Mouse (Mus musculus) limb, embryonic 11.5 days (tissue): ENCODE data around the gene Prkar1a. TPM values are rescaled to one million over a fixed set of nuclear protein-coding genes. Genes with fewer than 3 reads are reported as not detected.
"Not testable (repeated sequence)": the region's sequence is repeated elsewhere in the genome, so short reads cannot be mapped to it uniquely, and the experiment has no call there.

Source experiments
- ATAC-seq: fragments of 200-750 bp; cut with Nextera tagmentation; 2 replicates; pipeline ENCODE4 v1.8.0; 2017; ENCODE audit warnings: low read depth; ENCODE audit not compliant: insufficient number of reproducible peaks, low FRiP score, low TSS enrichment
- DNase-seq: peaks from one replicate; pipeline ENCODE4 v3.0.0-alpha.2; 2015; ENCODE audit warnings: low spot score
- H3K27ac ChIP-seq: fragments of 300-500 bp; sonication (generic); replicated peaks from 2 replicates; pipeline ENCODE4 v1.5.1; 2014; ENCODE audit warnings: low read depth, mild to moderate bottlenecking, low read length
- H3K27me3 ChIP-seq: fragments of 300-500 bp; sonication (generic); 2 replicates; pipeline ENCODE4 v1.6.1; 2014; ENCODE audit warnings: mild to moderate bottlenecking, low read length, mixed read lengths; ENCODE audit not compliant: control insufficient read depth, insufficient read depth
- H3K36me3 ChIP-seq: fragments of 300-500 bp; sonication (generic); 2 replicates; pipeline ENCODE4 v1.6.1; 2014; ENCODE audit warnings: mild to moderate bottlenecking, low read length, moderate library complexity, mixed read lengths; ENCODE audit not compliant: control insufficient read depth, insufficient read depth
- H3K4me1 ChIP-seq: fragments of 300-500 bp; sonication (generic); 2 replicates; pipeline ENCODE4 v1.6.1; 2014; ENCODE audit warnings: low read length, mixed read lengths; ENCODE audit not compliant: control insufficient read depth, insufficient read depth
- H3K4me2 ChIP-seq: fragments of 300-500 bp; sonication (generic); 2 replicates; pipeline ENCODE4 v1.6.1; 2014; ENCODE audit warnings: low read depth, mild to moderate bottlenecking, moderate library complexity; ENCODE audit not compliant: severe bottlenecking
- H3K4me3 ChIP-seq: fragments of 300-500 bp; sonication (generic); 2 replicates; pipeline ENCODE4 v1.5.1; 2014; ENCODE audit warnings: low read depth, low read length
- H3K9ac ChIP-seq: fragments of 300-500 bp; sonication (generic); 2 replicates; pipeline ENCODE4 v1.6.1; 2014; ENCODE audit warnings: mild to moderate bottlenecking, low read length
- H3K9me3 ChIP-seq: fragments of 300-500 bp; sonication (generic); 2 replicates; pipeline ENCODE4 v1.6.1; 2016; ENCODE audit warnings: low read length; ENCODE audit not compliant: control insufficient read depth
- WGBS: fragments of 180-500 bp; shearing (Covaris S2); extraction: QIAGEN DNeasy Blood & Tissue Kit; methylation state at CpG from one replicate; pipeline ENCODE4 v1.1.7; 2014; 5-methylcytosine and 5-hydroxymethylcytosine counted together
- polyA plus RNA-seq: library from polyadenylated mRNA; unstranded; fragments of >200 nt; fragmentation: Nextera tagmentation; extraction: Ambion mirVana; gene quantifications from 2 replicates; pipeline ENCODE4 v1.2.1, GENCODE M21; 2014

Gene Prkar1a
- polyA plus RNA-seq, 1 experiment from 2014 or later: 384 TPM

- 0 out of 2 replicates have a peak, but pooled peaks have one; percentile 1 for ATAC-seq
- WGBS: under 1% methylated on average over 21 of the region's 21 CpGs
- Histone ChIP-seq H3K4me1 (peaks cover 4% of the 10 kb centered on the region; the same call in 1 of the 2 replicates), H3K27ac (peak overlapping the region; percentile 90), H3K4me2 (peak overlapping the region; percentile 75), H3K27me3 (no peaks in the 10 kb centered on the region), H3K9ac (peak overlapping the region; percentile 95), H3K9me3 (no peaks in the 10 kb centered on the region), H3K4me3 (peak overlapping the region; percentile 95), H3K36me3 (no peaks in the 10 kb centered on the region; the same call in none of the 2 replicates)
- peak; percentile 59 for DNase-seq
Observed at GRCm38 (mm10) chr11:109651566-109652024, 2.4 kb downstream of the Prkar1a start.

GRCm38 (mm10) chr11:109652505-109652904 lies 3.3 kb downstream of the Prkar1a start:
- Histone ChIP-seq H3K4me2 (peak overlapping the region; percentile 75), H3K4me1 (peaks cover 4% of the 10 kb centered on the region; the same call in 1 of the 2 replicates), H3K9me3 (no peaks in the 10 kb centered on the region), H3K27me3 (no peaks in the 10 kb centered on the region), H3K27ac (no peak overlapping the region), H3K36me3 (peaks cover 2% of the 10 kb centered on the region), H3K9ac (peak overlapping the region; percentile 8; the same call in 1 of the 2 replicates), H3K4me3 (peak overlapping the region; percentile 95; the same call in 1 of the 2 replicates)
- ATAC-seq (no peak), DNase-seq (no peak)
- WGBS: 79% methylated on average over 6 of the region's 6 CpGs

GRCm38 (mm10) chr11:109653201-109653600 lies 4.0 kb downstream of the Prkar1a start:
- no peak overlapping the region for H3K27ac ChIP-seq
- H3K9ac ChIP-seq: no peak overlapping the region
- WGBS: 88% methylated on average over 8 of the region's 8 CpGs
- ATAC-seq: no peak
- DNase-seq: no peak
- H3K4me1 ChIP-seq: peaks cover 4% of the 10 kb centered on the region; the same call in 1 of the 2 replicates
- H3K27me3 ChIP-seq: no peaks in the 10 kb centered on the region
- H3K4me3 ChIP-seq: no peak overlapping the region
- no peak overlapping the region for H3K4me2 ChIP-seq
- H3K9me3 ChIP-seq: no peaks in the 10 kb centered on the region
- H3K36me3 ChIP-seq: peaks cover 2% of the 10 kb centered on the region

- WGBS: 94% methylated on average over 6 of the region's 6 CpGs
- Histone ChIP-seq H3K9me3 (no peaks in the 10 kb centered on the region), H3K4me2 (no peak overlapping the region), H3K9ac (no peak overlapping the region), H3K27me3 (no peaks in the 10 kb centered on the region), H3K36me3 (peaks cover 5% of the 10 kb centered on the region), H3K4me3 (no peak overlapping the region), H3K4me1 (peaks cover 4% of the 10 kb centered on the region; the same call in 1 of the 2 replicates), H3K27ac (no peak overlapping the region)
- ATAC-seq (no peak), DNase-seq (no peak)
Observed at GRCm38 (mm10) chr11:109654581-109654980, 5.4 kb downstream of the Prkar1a start.

- WGBS: 93% methylated on average over 7 of the region's 7 CpGs
- no peaks in the 10 kb centered on the region for H3K27me3 ChIP-seq
- H3K4me2 ChIP-seq: no peak overlapping the region
- H3K36me3 ChIP-seq: peaks cover 14% of the 10 kb centered on the region
- no peaks in the 10 kb centered on the region for H3K9me3 ChIP-seq
- H3K27ac ChIP-seq: no peak overlapping the region
- no peak overlapping the region for H3K4me3 ChIP-seq
- H3K4me1 ChIP-seq: peaks cover 4% of the 10 kb centered on the region; the same call in 1 of the 2 replicates
- ATAC-seq: no peak
- no peak for DNase-seq
- no peak overlapping the region for H3K9ac ChIP-seq
Observed at GRCm38 (mm10) chr11:109656232-109656631, 7.0 kb downstream of the Prkar1a start.

GRCm38 (mm10) chr11:109660526-109660925 lies 11.3 kb downstream of the Prkar1a start:
- not testable (repeated sequence) for H3K9ac ChIP-seq, H3K27ac ChIP-seq, H3K4me2 ChIP-seq, DNase-seq, ATAC-seq, H3K27me3 ChIP-seq, H3K4me1 ChIP-seq, H3K9me3 ChIP-seq, H3K4me3 ChIP-seq
- peaks cover 35% of the 10 kb centered on the region for H3K36me3 ChIP-seq
- 95% methylated on average over 8 of the region's 8 CpGs for WGBS

GRCm38 (mm10) chr11:109664293-109664692 lies 15.1 kb downstream of the Prkar1a start:
- Histone ChIP-seq H3K9ac (no peak overlapping the region), H3K9me3 (no peaks in the 10 kb centered on the region), H3K27me3 (no peaks in the 10 kb centered on the region), H3K4me1 (no peaks in the 10 kb centered on the region), H3K27ac (no peak overlapping the region), H3K4me3 (no peak overlapping the region), H3K36me3 (peaks cover 48% of the 10 kb centered on the region), H3K4me2 (no peak overlapping the region)
- no peak for DNase-seq
- 89% methylated on average over 13 of the region's 13 CpGs for WGBS
- ATAC-seq: no peak

GRCm38 (mm10) chr11:109665424-109665823 lies 16.2 kb downstream of the Prkar1a start:
- Histone ChIP-seq H3K27ac (no peak overlapping the region), H3K9me3 (no peaks in the 10 kb centered on the region), H3K9ac (no peak overlapping the region), H3K4me2 (no peak overlapping the region), H3K27me3 (no peaks in the 10 kb centered on the region), H3K4me1 (no peaks in the 10 kb centered on the region), H3K36me3 (peaks cover 46% of the 10 kb centered on the region), H3K4me3 (no peak overlapping the region)
- 85% methylated on average over 6 of the region's 6 CpGs for WGBS
- ATAC-seq (no peak), DNase-seq (no peak)

GRCm38 (mm10) chr11:109666411-109666810 lies 17.2 kb downstream of the Prkar1a start:
- peaks cover 42% of the 10 kb centered on the region for H3K36me3 ChIP-seq
- 95% methylated on average over 13 of the region's 13 CpGs for WGBS

More at GRCm38 (mm10) chr11:109666411-109666810, 17.2 kb downstream of the Prkar1a start:
- Histone ChIP-seq H3K9me3 (no peaks in the 10 kb centered on the region), H3K9ac (no peak overlapping the region), H3K4me2 (no peak overlapping the region), H3K4me3 (no peak overlapping the region), H3K27ac (no peak overlapping the region), H3K27me3 (no peaks in the 10 kb centered on the region), H3K4me1 (no peaks in the 10 kb centered on the region)
- DNase-seq: no peak
- no peak for ATAC-seq
